Mouse (Mus musculus): ENCODE measurements around the gene Pde4d. TPM values are rescaled to one million over a fixed set of nuclear protein-coding genes. Genes with fewer than 3 reads are reported as not detected.

Gene Pde4d
- polyA plus RNA-seq, 1 experiment from 2014 or later, result 17.7 TPM

- Histone ChIP-seq H3K4me1 (no peaks in the 10 kb centered on the region), H3K9me3 (no peaks in the 10 kb centered on the region), H3K27me3 (no peaks in the 10 kb centered on the region), H3K36me3 (no peaks in the 10 kb centered on the region), H3K4me2 (no peak overlapping the region), H3K4me3 (no peak overlapping the region), H3K27ac (no peak overlapping the region), H3K9ac (no peak overlapping the region)
- no peak for ATAC-seq (ENCODE audit: insufficient number of reproducible peaks, low FRiP score, low TSS enrichment, low read depth)
- WGBS, result 58% methylated on average over 12 of the region's 12 CpGs
These were observed 849.9 kb downstream of the Pde4d start for GRCm38 (mm10) chr13:109299511-109300250.

DNA sequence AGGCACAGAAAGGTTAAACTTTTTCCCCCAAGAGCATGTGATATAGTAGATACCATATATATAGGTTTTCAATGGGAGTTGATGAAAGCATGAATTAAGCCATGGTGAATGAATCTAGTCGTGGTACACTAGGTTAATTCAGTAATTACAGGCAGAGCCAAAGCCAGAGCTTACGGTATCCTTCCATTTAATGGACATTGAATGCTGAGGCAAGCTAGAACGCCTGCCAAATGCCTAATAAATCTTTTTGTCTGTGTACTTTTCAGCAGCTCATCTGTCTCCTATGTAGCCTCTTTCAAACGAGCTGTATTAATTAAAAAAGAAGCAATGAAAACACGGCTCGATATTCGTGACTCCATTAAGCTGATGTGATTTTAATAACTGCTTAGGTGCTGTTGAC, 862.8 kb downstream of the Pde4d start:
- Histone ChIP-seq H3K27me3 (no peaks in the 10 kb centered on the region), H3K4me1 (no peaks in the 10 kb centered on the region), H3K4me2 (no peak overlapping the region), H3K27ac (no peak overlapping the region), H3K36me3 (no peaks in the 10 kb centered on the region), H3K9me3 (no peaks in the 10 kb centered on the region), H3K9ac (no peak overlapping the region), H3K4me3 (no peak overlapping the region)
- no peak for ATAC-seq (ENCODE audit: insufficient number of reproducible peaks, low FRiP score, low TSS enrichment, low read depth)
- WGBS, result 25% methylated on average over 7 of the region's 7 CpGs

DNA sequence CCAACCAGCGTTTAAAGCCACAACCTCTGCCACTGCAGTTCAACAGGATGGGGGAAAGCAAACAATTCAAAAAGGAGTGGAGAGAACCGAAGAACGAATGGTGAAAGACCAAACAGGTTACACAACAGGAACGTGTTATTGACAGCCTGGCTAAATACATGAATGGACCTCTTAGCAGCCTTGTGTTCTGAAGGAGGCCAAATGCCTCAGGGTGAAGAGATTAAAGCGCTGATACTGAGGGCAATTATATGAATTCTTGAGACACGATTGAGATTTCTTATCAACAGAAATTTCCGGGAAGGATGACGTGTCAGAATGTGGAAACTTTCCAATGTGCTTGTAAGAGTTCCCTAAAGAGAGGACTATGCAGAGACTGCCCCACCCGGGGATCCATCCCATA, 865.9 kb downstream of the Pde4d start:
- no peak overlapping the region for H3K27ac ChIP-seq
- H3K9me3 ChIP-seq, result no peaks in the 10 kb centered on the region
- H3K36me3 ChIP-seq, result no peaks in the 10 kb centered on the region
- H3K4me2 ChIP-seq, result no peak overlapping the region
- ATAC-seq (ENCODE audit: insufficient number of reproducible peaks, low FRiP score, low TSS enrichment, low read depth), result no peak
- no peaks in the 10 kb centered on the region for H3K4me1 ChIP-seq
- H3K27me3 ChIP-seq, result no peaks in the 10 kb centered on the region
- 68% methylated on average over 9 of the region's 9 CpGs for WGBS
- H3K4me3 ChIP-seq, result no peak overlapping the region
- no peak overlapping the region for H3K9ac ChIP-seq

- WGBS, result 88% methylated on average over 2 of the region's 2 CpGs
- no peak for ATAC-seq (ENCODE audit: insufficient number of reproducible peaks, low FRiP score, low TSS enrichment, low read depth)
- no peak overlapping the region for H3K4me2 ChIP-seq
- H3K36me3 ChIP-seq, result no peaks in the 10 kb centered on the region
- no peak overlapping the region for H3K4me3 ChIP-seq
- no peak overlapping the region for H3K9ac ChIP-seq
- no peaks in the 10 kb centered on the region for H3K4me1 ChIP-seq
- no peaks in the 10 kb centered on the region for H3K27me3 ChIP-seq
- no peaks in the 10 kb centered on the region for H3K9me3 ChIP-seq
- no peak overlapping the region for H3K27ac ChIP-seq
These were observed 867.9 kb downstream of the Pde4d start for GRCm38 (mm10) chr13:109317644-109318043.

DNA sequence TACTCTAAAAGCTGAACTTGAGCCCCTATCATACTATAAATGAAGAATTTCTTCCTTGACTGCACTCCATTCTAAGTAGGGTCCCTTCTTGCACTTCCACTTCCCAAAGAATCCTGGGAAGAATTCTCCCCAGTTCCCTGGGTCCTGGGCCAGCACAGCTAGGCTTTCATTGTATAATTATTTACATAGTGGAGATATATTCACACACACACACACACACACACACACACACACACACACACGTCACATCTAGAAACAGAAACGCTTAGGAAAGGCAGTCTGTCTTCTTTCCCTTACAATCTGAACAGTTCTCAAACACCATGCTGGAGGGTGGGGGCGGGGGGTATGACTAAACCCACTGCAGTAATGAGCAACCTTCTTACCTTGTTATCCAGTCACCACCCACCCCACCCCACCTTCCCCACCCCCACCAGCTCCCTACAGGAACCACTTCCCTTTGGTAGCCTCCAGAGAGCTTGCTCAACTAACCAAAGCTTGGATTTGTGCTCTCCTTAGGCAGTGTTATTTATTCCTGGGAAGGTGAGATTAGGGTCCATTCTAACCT, 868.8 kb downstream of the Pde4d start:
- no peak overlapping the region for H3K4me3 ChIP-seq
- H3K4me2 ChIP-seq, result no peak overlapping the region
- ATAC-seq (ENCODE audit: insufficient number of reproducible peaks, low FRiP score, low TSS enrichment, low read depth), result no peak
- 66% methylated on average over 3 of the region's 3 CpGs for WGBS
- H3K27me3 ChIP-seq, result no peaks in the 10 kb centered on the region
- H3K9ac ChIP-seq, result no peak overlapping the region
- H3K9me3 ChIP-seq, result no peaks in the 10 kb centered on the region
- H3K27ac ChIP-seq, result no peak overlapping the region
- H3K36me3 ChIP-seq, result no peaks in the 10 kb centered on the region
- no peaks in the 10 kb centered on the region for H3K4me1 ChIP-seq

DNA sequence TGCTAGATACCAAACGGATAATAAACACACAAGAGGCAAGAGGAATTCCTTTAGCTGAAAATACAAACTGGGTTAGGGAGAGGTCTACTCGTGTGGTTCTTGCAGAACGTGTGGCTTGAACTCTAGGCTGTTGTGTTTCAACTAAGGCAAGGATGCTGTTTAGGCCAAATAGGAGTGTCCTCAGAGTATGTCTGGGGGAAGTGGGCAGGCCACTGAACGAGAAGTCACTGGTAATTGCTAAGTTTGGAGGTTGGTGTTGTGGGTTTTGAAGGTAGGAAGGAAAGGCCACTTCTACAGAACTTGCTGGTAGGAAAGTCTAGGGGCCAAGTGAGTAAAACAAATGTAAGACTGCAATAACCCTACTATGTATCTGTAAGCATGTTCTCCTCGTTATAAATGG, 876.3 kb downstream of the Pde4d start:
- H3K27me3 ChIP-seq, result no peaks in the 10 kb centered on the region
- no peak for ATAC-seq (ENCODE audit: insufficient number of reproducible peaks, low FRiP score, low TSS enrichment, low read depth)
- no peak overlapping the region for H3K4me3 ChIP-seq
- no peak overlapping the region for H3K27ac ChIP-seq
- H3K9ac ChIP-seq, result no peak overlapping the region
- no peaks in the 10 kb centered on the region for H3K4me1 ChIP-seq
- no peak overlapping the region for H3K4me2 ChIP-seq
- no peaks in the 10 kb centered on the region for H3K9me3 ChIP-seq
- WGBS, result 85% methylated on average over 5 of the region's 5 CpGs
- no peaks in the 10 kb centered on the region for H3K36me3 ChIP-seq

DNA sequence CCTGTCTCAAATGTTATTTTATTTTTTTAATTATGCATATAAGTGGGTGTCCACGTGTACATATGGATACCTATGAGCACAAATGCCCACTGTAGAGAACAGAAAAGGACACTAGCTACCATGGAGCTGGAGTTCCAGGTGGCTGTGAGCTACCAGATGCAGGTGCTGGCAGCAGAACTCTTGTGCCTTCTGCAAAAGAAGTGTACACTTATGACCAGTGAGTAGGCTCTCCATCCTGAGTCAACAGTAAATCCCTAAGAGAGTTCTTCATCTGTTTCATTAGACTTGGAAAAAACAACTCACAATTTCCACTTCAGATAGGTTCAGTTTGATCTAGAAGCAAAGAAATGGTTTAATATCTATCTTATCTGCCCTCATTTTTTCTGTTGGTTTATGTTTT, 881.8 kb downstream of the Pde4d start:
- no peak for ATAC-seq (ENCODE audit: insufficient number of reproducible peaks, low FRiP score, low TSS enrichment, low read depth)
- no peak overlapping the region for H3K27ac ChIP-seq

DNA sequence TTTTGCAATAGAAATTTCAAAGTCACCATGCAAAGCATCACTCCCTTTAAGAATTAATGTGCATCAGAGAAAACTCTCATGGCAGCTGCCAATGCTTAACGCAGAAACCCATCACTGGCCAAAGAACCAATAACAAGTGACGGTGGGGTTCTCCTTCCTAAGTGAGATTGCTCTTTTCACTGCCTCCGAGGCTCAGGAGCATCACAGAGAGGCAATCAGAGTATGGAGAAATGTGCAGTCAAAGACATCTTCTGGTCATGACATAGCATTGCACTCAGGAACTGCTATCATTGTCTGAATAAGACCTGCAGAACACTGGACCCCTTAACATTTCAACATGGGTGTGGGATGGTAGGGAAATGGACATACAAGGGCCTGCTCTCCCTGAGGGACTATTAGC, 892.2 kb downstream of the Pde4d start:
- no peak overlapping the region for H3K4me2 ChIP-seq
- H3K4me3 ChIP-seq, result no peak overlapping the region
- no peaks in the 10 kb centered on the region for H3K27me3 ChIP-seq
- no peaks in the 10 kb centered on the region for H3K4me1 ChIP-seq
- H3K36me3 ChIP-seq, result no peaks in the 10 kb centered on the region
- no peak overlapping the region for H3K9ac ChIP-seq
- 41% methylated on average over 3 of the region's 3 CpGs for WGBS
- no peak overlapping the region for H3K27ac ChIP-seq
- no peak for ATAC-seq (ENCODE audit: insufficient number of reproducible peaks, low FRiP score, low TSS enrichment, low read depth)
- no peaks in the 10 kb centered on the region for H3K9me3 ChIP-seq

More for the DNA sequence above, 881.8 kb downstream of the Pde4d start:
- WGBS, result 52% methylated on average over 1 of the region's 1 CpGs
- Histone ChIP-seq H3K4me3 (no peak overlapping the region), H3K4me1 (no peaks in the 10 kb centered on the region), H3K9me3 (no peaks in the 10 kb centered on the region), H3K9ac (no peak overlapping the region), H3K27me3 (no peaks in the 10 kb centered on the region), H3K36me3 (no peaks in the 10 kb centered on the region), H3K4me2 (no peak overlapping the region)

- Histone ChIP-seq H3K27me3 (no peaks in the 10 kb centered on the region), H3K4me1 (no peaks in the 10 kb centered on the region), H3K4me2 (no peak overlapping the region), H3K9ac (no peak overlapping the region), H3K27ac (no peak overlapping the region), H3K9me3 (no peaks in the 10 kb centered on the region), H3K36me3 (no peaks in the 10 kb centered on the region), H3K4me3 (no peak overlapping the region)
- 44% methylated on average over 6 of the region's 6 CpGs for WGBS
- ATAC-seq (ENCODE audit: insufficient number of reproducible peaks, low FRiP score, low TSS enrichment, low read depth), result no peak
These were observed 892.7 kb downstream of the Pde4d start for GRCm38 (mm10) chr13:109342469-109342868.

DNA sequence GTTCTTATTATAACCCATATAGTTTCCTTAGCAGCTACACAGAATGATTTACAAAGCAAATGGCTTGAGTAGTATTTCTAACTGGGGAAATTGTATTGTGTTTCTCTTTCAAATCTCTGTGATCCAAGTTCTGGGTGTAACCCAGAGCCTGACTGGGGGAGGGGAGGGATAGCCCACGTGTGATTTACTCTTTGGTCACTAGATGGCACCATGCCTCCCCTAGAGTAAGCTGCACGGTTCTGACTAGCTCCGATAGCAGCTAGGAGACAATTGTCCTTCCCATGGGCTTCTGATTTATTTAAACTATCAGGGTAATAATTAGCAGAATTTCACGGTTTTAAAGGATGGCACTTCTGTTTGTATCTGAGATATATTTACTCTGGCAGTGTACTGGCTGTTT, 893.8 kb downstream of the Pde4d start:
- no peaks in the 10 kb centered on the region for H3K27me3 ChIP-seq
- 1% methylated on average over 4 of the region's 4 CpGs for WGBS

GRCm38 (mm10) chr13:109347770-109348169, 898.0 kb downstream of the Pde4d start:
- ATAC-seq (ENCODE audit: insufficient number of reproducible peaks, low FRiP score, low TSS enrichment, low read depth), result no peak
- Histone ChIP-seq H3K4me2 (no peak overlapping the region), H3K27ac (no peak overlapping the region), H3K36me3 (no peaks in the 10 kb centered on the region), H3K9me3 (no peaks in the 10 kb centered on the region), H3K4me3 (no peak overlapping the region), H3K9ac (no peak overlapping the region), H3K4me1 (no peaks in the 10 kb centered on the region), H3K27me3 (no peaks in the 10 kb centered on the region)
- WGBS, result 54% methylated on average over 11 of the region's 11 CpGs

More for the DNA sequence above, 893.8 kb downstream of the Pde4d start:
- Histone ChIP-seq H3K4me2 (no peak overlapping the region), H3K4me1 (no peaks in the 10 kb centered on the region), H3K9me3 (no peaks in the 10 kb centered on the region), H3K36me3 (no peaks in the 10 kb centered on the region), H3K9ac (no peak overlapping the region), H3K4me3 (no peak overlapping the region), H3K27ac (no peak overlapping the region)
- no peak for ATAC-seq (ENCODE audit: insufficient number of reproducible peaks, low FRiP score, low TSS enrichment, low read depth)

GRCm38 (mm10) chr13:109348316-109348715, 898.6 kb downstream of the Pde4d start:
- H3K27me3 ChIP-seq, result no peaks in the 10 kb centered on the region
- H3K9me3 ChIP-seq, result no peaks in the 10 kb centered on the region
- no peaks in the 10 kb centered on the region for H3K36me3 ChIP-seq
- no peak overlapping the region for H3K9ac ChIP-seq
- H3K4me2 ChIP-seq, result no peak overlapping the region
- H3K27ac ChIP-seq, result no peak overlapping the region
- no peak for ATAC-seq (ENCODE audit: insufficient number of reproducible peaks, low FRiP score, low TSS enrichment, low read depth)
- no peak overlapping the region for H3K4me3 ChIP-seq
- WGBS, result 92% methylated on average over 6 of the region's 6 CpGs
- no peaks in the 10 kb centered on the region for H3K4me1 ChIP-seq
